Mouse (Mus musculus) liver, adult 2 months (tissue): ENCODE results near the gene Cdh3.

ENCODE experiments used
- CTCF ChIP-seq: fragments of 200-500 bp; IDR thresholded peaks from 2 replicates; pipeline ENCODE4 v1.5.1; 2011; ENCODE audit warnings: low read depth, low read length, control low read depth
- POLR2A ChIP-seq: fragments of 200-500 bp; IDR thresholded peaks from 2 replicates; pipeline ENCODE4 v1.6.1; 2011; ENCODE audit warnings: low read length, control low read depth; ENCODE audit not compliant: insufficient read depth; ENCODE audit errors: extremely low read depth

GRCm38 (mm10) chr8:106526725-106527124 is 16.0 kb downstream of the Cdh3 start:
- TF ChIP-seq POLR2A (no peak), CTCF (no peak)
